Mouse (Mus musculus) urinary bladder, adult 2 months (tissue): ENCODE measurements around the gene Lrmda. TPM values are rescaled to one million over a fixed set of nuclear protein-coding genes. Genes with fewer than 3 reads are reported as not detected.

Experiments used
- DNase-seq: peaks from one replicate; pipeline ENCODE4 v3.0.0; 2022; ENCODE audit warnings: low spot score
- polyA plus RNA-seq: library from polyadenylated mRNA; depleted of rRNA; stranded (reverse); fragments of >200 nt; gene quantifications from 2 replicates; pipeline ENCODE4 v1.2.3, GENCODE M21; 2012

Lrmda gene
- polyA plus RNA-seq, 1 experiment = 0.74 TPM

- no peak for DNase-seq
Measured at GRCm38 (mm10) chr14:22410826-22411225, 391.3 kb downstream of the Lrmda start.

- DNase-seq = no peak
Measured at GRCm38 (mm10) chr14:22413220-22413619, 393.7 kb downstream of the Lrmda start.

DNA sequence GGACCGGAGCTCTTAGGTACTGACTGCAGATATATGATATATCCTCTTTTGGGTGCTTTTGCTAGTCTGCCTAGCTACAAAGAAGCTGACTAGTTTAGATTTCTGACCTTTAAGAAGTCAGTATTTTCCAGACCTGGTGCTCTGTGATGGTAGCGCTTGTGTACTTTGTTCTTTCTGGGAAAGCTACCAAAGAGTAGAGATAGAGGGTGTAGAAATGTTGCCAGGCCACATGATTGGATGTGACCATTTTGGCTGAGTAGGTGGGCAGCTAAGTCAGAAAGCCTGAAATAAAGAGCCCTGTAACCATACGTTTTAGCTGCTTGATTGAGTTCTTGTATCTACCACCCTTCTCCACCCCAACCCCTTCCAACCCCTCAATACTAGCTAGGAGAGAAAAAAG lies 398.2 kb downstream of the Lrmda start:
- DNase-seq = no peak

DNA sequence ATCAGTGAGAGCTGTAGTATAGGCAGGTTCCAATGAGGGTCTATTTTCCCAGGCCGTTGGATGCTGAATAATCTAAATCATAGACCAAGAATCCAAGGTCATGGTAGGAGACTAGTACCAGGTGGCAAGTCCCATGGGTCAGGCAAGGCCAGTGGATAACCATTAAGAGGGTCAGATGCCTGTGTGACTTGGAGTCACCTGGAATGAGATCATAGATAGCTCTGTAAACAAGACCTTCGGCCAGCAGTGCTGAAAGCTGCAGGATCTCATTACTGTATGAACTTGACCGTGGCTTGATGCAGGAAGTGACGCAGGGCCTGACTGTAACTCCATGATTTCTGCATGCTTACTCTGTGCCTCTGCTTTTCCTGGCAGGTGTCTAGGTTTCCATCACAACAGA lies 402.2 kb downstream of the Lrmda start:
- no peak for DNase-seq

DNA sequence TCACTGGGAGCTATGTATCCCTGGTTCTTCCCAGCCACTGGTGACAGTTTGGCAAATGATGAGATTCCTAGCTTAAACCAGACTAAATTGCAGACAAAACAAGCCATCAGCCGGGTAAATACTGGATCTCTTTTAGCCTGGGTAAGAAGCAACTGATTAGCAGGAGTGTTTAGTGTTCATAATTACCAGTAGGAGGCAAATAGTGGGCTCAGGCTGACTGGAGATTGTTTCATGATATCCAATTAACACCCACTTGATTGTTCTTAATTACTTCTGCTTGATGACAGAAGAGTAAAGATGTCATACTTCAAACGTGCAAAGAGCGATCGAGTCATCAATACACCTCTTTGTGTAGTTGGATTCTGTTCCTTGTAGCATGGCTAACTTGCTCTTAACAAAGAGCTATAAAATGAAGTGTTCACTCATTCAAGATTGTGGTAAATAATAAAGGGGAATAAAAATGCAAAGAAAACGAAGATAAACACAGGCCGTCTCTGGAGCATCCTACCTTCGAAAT lies 405.6 kb downstream of the Lrmda start:
- DNase-seq = no peak

DNA sequence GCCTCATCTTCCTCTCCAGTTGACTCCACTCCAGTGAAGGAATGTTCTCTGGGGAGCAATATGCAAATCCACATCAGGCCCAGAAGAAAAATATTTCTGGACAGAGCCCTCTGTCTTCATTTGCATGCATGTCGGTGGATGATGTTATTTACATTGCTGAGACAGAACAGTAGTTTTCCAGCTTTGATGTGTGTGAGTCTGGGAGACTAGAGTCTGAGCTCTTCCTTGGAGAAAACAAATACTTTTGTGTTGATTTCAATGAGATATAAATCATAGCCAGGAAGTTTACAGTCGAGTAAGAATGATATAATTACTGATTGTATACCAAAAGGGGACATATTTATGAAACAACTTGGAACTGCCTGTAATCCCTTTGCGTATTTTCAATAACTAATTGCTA lies 415.9 kb downstream of the Lrmda start:
- DNase-seq = no peak

DNA sequence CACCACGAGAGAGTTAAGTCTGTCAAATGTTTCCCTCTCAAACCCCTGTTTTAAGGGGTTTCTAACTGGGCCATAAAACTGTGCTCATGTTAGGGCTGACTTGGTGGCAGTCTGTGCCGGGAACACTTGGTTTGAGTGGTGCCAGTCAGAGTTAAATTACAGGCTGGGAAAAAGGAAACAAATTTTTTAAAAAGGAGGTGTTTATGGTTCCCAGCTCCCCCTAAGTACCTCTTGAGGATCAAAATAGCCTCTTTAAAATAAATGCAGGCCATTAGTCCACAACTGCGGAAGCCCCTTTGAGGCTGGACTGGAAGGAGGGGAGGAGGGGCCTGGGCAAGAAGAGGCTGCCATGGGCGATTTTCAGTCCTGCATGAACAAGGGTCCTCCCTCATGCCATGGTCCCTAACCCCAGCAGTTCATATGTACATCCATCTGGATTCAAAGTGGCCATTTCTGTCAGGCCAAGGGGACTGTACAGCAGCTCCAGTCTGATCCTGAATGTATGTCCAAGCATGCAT lies 416.4 kb downstream of the Lrmda start:
- no peak for DNase-seq

DNA sequence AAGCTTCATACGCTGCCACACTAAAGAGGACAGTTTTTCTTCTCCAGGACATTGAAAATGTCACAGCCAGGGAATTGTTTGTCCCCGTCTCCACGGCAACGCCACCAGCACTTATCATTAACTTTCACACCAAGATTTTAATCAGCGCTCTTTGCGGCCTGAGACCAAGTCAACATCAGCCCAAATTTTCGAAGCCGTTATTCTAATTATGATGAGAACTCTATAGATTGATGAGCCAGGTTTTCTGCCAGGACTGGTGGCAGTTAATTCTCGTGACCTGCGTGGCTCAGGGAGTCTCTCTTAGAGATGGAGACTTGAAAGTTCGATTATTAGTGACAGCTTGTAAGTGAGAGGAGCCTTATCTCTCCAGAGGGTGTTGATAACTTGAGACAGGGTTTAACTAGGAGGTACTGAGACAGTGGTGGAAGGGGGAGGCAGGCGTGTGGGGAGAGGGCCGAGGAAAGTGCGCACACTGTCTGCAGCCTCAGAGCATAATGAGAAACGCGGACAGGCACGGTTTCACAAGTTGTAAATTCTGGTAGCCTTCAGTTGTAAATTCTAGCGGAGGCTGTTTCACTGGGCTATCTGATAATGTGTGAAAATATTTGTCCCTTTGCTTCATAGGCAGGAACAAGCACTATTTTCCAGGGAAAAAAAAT lies 421.0 kb downstream of the Lrmda start:
- no peak for DNase-seq

GRCm38 (mm10) chr14:22441859-22442447 lies 422.4 kb downstream of the Lrmda start:
- DNase-seq = no peak

DNA sequence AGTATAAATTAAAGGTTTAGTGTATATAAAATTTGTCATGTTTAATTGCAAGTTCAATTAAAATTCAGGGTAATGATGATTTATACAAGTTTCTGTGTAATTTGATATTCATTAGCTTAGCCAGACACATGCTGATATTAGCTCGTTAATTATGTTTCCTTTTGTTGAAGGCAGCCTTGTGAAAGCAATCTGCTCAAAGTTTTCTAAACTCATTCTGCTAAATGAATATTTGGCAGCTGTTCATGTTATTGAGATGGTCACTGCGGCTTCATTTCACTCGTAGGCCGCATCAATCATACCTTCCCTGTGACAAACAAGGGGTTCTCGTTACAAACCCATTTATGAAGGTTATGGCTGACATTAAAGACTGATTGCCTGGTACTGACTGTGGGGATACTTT lies 423.2 kb downstream of the Lrmda start:
- no peak for DNase-seq

DNA sequence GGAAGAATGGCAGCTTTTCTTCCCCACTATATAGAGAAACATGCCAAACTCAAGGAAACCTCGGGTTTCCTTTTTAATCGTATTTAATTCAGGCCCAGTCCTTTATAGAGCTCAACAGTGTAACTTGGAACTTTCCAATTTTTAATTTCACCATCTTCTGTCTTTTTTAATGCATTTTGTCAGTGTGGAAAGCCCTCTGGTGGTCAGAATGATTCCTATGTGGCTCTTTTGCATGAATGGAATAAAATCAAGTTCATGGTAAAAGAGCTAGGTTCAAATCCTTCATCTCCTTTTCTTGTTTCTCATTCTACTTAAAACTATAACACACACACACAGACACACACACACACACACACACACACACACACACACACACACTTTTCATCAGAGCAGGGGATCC lies 425.0 kb downstream of the Lrmda start:
- no peak for DNase-seq

DNA sequence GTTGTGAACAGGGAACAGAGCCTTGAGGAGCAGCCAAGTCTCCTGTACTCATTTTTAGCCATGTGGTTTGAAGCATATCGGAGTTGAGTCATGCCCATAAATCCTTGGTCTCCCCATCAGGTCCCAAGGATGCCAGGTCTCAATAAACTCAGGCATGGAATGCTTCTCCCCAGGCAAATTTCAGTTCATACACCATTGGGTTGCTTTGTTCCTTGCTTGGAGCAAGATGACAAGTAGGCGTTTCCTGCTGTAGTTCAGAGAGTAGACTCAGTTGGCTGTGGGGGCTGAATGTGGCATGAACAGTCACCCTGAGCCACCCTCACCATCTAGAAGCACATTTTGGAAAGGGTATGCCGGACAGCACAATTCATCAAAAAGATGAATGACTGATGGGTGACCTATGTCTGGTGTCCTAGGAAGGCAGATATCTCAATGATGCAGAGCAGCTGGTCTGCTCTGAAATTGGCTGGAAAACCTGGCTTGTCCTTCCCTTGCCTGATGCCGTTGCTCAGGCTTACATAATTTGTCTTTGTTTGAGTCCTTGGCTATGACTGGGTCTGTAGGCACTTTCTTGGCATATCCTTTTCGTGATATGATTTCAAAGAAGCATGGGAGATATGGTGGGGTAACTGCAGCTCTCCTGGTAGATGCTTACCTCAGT lies 425.8 kb downstream of the Lrmda start:
- DNase-seq = no peak

DNA sequence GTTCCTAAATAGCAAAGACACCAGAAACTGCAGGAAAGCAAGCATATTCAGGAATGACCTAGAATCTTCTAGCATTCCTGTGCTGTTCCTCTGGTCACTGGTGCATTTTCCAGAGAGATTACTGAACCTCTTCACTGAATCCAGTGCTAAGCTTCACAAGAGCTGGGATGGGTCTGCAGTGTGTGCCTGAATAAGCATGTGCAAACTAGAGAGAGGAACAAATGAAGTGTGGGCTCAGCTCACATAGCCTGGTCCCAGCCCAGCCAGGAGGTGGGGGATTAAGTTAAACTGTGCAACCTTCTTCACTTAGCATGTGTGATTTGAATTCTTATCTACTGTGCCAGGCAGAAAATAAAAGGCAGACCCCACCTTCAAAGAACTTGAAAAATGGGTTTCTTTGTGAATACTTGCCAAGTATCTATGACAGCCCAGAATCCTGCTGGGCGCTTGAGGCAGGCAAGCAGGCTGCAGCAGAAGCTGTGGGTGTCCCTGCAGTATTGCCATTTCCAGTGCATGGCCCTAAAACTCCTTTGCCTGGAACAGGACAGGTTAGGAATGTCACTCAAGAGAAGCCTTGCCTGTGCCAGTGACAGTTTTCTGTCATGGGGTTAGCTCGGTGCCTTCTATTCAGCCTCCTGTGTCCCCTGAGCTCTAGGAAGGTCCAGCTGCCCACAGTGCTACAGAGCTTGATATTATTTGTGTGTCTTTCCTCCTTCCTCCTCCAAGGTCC lies 426.5 kb downstream of the Lrmda start:
- DNase-seq = no peak

DNA sequence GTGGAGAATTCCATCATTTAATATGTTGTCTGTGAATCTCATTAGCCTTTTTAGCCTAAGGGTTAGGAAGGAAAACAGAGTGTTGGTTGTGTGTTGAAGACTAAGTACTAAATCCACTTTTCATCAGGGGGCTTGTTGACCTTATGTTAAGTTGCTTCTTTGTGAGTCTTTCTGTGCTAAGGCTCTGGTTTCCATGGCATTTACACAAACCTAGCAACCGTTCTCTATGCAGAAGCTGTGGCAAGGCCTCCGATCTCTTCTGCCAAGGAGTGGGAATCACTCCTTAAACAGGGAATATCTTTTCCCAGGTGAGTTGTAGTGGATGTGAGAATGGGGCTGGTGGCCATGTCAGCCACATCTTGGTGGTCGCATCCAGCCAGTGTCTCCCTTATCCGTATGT lies 432.1 kb downstream of the Lrmda start:
- no peak for DNase-seq

DNA sequence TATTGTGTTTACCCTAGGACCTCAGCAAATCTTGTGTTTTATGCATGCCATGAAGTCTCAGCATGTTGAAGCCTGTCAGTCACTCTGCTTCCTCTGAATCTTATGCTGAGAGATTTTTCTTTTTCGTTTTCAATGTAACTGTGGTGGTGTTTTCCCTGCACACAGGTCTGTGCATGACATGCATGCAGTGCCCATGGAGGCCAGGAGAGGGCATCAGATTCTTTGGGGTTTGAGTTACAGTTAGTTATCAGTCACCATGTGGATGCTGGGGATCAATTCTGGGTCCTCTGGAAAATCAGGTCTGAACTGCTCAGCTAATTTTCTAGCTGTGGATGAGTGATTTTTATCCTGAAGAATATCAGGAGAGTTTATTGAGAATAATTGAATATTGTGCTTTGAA lies 444.8 kb downstream of the Lrmda start:
- DNase-seq = no peak

DNA sequence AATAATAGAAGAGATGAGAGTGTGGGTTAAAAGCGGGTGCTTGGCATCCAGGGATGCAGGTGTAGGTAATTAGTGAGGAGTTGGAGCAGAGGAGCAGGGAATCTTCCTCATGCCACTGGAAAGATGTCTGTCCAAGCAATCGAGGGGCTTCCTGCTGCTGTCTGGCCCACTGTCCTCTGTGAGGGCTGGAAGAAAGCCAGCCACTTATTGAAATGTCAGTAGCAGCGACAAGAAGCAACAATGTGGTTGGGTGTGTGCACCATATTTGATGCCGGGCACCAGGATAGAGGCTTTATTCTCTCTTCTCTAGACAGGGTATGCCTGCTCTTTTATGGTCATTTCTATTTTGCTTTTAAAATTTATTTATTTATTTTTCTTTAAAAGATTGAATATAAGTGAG lies 451.5 kb downstream of the Lrmda start:
- DNase-seq = no peak

- no peak for DNase-seq
Measured at GRCm38 (mm10) chr14:22473451-22473850, 453.9 kb downstream of the Lrmda start.

GRCm38 (mm10) chr14:22473991-22474390 lies 454.5 kb downstream of the Lrmda start:
- DNase-seq = no peak

- no peak for DNase-seq
Measured at GRCm38 (mm10) chr14:22493326-22493725, 473.8 kb downstream of the Lrmda start.

- DNase-seq = no peak
Measured at GRCm38 (mm10) chr14:22494290-22494689, 474.8 kb downstream of the Lrmda start.

- DNase-seq = no peak
Measured at GRCm38 (mm10) chr14:22494866-22495265, 475.4 kb downstream of the Lrmda start.

GRCm38 (mm10) chr14:22495286-22495685 lies 475.8 kb downstream of the Lrmda start:
- no peak for DNase-seq
